Mouse (Mus musculus) thymus, adult 2 months (tissue): ENCODE measurements at regions not wholly inside any gene's neighbourhood (a gene's known extent, or its start where the extent isn't known, plus 50 kb on each side); places are given as distances from the start of the nearest gene placed in this dataset.

ENCODE experiments used
- DNase-seq: peaks from one replicate; pipeline ENCODE4 v3.0.0; 2021
- H3K27ac ChIP-seq: fragments of 200-500 bp; 2 replicates; pipeline ENCODE4 v1.5.1; 2012; ENCODE audit warnings: low read length, control low read depth; ENCODE audit not compliant: control insufficient read depth, insufficient read depth
- H3K27me3 ChIP-seq: fragments of 200-500 bp; 2 replicates; pipeline ENCODE4 v1.6.1; 2012; ENCODE audit warnings: mild to moderate bottlenecking, low read length, moderate library complexity, mixed read lengths; ENCODE audit not compliant: control insufficient read depth, insufficient read depth
- H3K36me3 ChIP-seq: fragments of 200-500 bp; 2 replicates; pipeline ENCODE4 v1.6.1; 2012; ENCODE audit warnings: mild to moderate bottlenecking, low read length, moderate library complexity; ENCODE audit not compliant: control insufficient read depth, insufficient read depth
- H3K4me1 ChIP-seq: fragments of 200-500 bp; replicated peaks from 2 replicates; pipeline ENCODE4 v1.6.1; 2012; ENCODE audit warnings: low read length; ENCODE audit not compliant: control insufficient read depth, insufficient read depth
- H3K4me3 ChIP-seq: fragments of 200-500 bp; 2 replicates; pipeline ENCODE4 v1.5.1; 2012; ENCODE audit warnings: mild to moderate bottlenecking, low read length, control low read depth, moderate library complexity; ENCODE audit not compliant: control insufficient read depth, insufficient read depth
- CTCF ChIP-seq: fragments of 200-500 bp; IDR thresholded peaks from 2 replicates; pipeline ENCODE4 v1.5.1; 2012; ENCODE audit warnings: mild to moderate bottlenecking, control low read depth, low read length, moderate library complexity, borderline replicate concordance; ENCODE audit not compliant: control insufficient read depth, poor library complexity, insufficient read depth; ENCODE audit errors: extremely low read depth
- POLR2A ChIP-seq: fragments of 200-500 bp; IDR thresholded peaks from 2 replicates; pipeline ENCODE4 v1.6.1; 2012; ENCODE audit warnings: mild to moderate bottlenecking, low read length, control low read depth, moderate library complexity; ENCODE audit not compliant: control insufficient read depth, poor library complexity, insufficient read depth; ENCODE audit errors: extremely low read depth
- WGBS: fragments of 180-500 bp; shearing (Covaris S2); methylation state at CpG from one replicate; pipeline ENCODE4 v1.1.7; 2018; 5-methylcytosine and 5-hydroxymethylcytosine counted together

DNA sequence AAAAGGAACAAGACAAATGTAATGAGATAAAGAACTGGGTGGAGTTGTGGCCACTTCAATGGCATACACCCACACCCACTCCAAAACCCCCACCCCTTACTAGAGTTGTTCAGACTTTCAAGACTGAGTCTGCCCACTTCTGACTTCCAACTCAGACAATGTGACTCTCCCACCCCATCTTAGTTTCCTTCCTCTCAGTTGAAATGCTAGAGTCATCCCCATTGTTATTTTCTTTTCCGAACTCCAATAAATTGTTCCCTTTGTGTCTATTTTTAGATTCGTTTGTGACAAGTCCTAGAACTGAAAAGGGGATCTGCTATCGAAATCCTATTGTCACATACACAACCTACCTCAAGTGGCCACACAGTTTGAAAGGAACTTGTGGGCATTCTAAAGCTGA is 200.7 kb upstream of the Bmp2 start:
- DNase-seq, result no peak
- TF ChIP-seq POLR2A (no peak), CTCF (no peak)

DNA sequence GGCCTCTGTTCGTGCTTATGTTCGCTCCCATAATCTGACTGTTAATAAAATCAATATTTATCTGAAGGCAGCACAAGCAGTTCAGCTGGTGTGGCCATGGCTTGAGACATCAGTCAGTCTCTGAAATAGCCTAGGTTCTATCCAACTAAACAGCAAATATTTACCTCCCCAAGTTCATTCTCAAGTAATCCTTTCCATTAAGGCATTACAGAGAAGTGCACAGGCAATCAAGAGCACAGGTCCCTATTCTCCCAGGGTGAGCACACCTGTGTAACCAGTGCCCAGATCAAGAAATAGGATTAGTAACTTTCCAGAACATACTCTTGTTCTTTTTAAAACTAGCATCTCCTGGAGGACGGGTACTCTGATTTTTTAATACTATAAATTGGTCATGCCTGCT is 199.2 kb upstream of the Bmp2 start:
- 95% methylated on average over 3 of the region's 3 CpGs for WGBS
- no peaks in the 10 kb centered on the region for H3K36me3 ChIP-seq
- H3K4me1 ChIP-seq, result no peaks in the 10 kb centered on the region
- no peaks in the 10 kb centered on the region for H3K27me3 ChIP-seq
- no peak overlapping the region for H3K27ac ChIP-seq
- DNase-seq, result no peak
- H3K4me3 ChIP-seq, result no peak overlapping the region
- no peak for TF ChIP-seq POLR2A
- TF ChIP-seq CTCF, result no peak

More for the DNA sequence above, 200.7 kb upstream of the Bmp2 start:
- no peak overlapping the region for H3K4me3 ChIP-seq
- H3K36me3 ChIP-seq, result no peaks in the 10 kb centered on the region
- no peaks in the 10 kb centered on the region for H3K4me1 ChIP-seq
- H3K27me3 ChIP-seq, result no peaks in the 10 kb centered on the region
- WGBS, result 62% methylated on average over 3 of the region's 3 CpGs
- H3K27ac ChIP-seq, result no peak overlapping the region

DNA sequence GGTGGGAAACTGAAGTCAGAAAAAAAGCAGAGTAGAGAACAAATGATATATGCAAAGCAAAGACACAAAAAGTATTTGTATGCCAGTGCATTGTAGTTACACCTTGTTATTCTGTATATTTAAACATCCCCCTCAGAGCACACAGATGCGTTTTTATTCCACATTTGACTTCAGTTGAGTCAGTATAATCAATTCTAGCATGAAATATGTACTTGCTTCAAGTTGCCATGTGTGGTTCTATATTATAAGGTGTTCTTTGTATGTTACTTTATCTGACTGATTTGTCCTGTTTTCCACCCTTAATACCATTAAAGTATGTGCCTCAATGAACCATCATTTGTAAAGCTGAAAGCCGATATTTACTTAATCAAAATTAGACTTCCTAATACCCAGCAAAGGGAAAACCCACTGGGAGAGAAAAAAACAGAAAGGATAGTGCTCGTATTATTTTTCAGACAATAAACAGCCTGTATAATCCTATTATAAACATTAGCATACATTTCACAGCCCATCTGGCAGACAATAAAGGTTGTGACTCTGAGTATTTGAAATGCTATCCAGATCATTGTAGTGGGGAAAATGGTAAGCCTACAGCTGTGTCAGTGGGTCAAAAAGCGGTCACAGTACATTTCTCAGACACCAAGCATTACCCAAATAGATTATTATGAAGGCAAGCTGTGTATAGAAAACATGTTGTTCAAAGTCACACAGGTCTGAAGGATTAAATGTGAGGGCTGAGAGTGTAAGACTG is 189.1 kb upstream of the Bmp2 start:
- TF ChIP-seq POLR2A, result no peak
- TF ChIP-seq CTCF, result no peak
- WGBS, result 85% methylated on average over 4 of the region's 4 CpGs
- H3K36me3 ChIP-seq, result no peaks in the 10 kb centered on the region
- H3K27me3 ChIP-seq, result no peaks in the 10 kb centered on the region
- DNase-seq, result no peak
- H3K27ac ChIP-seq, result no peak overlapping the region
- H3K4me1 ChIP-seq, result no peaks in the 10 kb centered on the region
- no peak overlapping the region for H3K4me3 ChIP-seq

DNA sequence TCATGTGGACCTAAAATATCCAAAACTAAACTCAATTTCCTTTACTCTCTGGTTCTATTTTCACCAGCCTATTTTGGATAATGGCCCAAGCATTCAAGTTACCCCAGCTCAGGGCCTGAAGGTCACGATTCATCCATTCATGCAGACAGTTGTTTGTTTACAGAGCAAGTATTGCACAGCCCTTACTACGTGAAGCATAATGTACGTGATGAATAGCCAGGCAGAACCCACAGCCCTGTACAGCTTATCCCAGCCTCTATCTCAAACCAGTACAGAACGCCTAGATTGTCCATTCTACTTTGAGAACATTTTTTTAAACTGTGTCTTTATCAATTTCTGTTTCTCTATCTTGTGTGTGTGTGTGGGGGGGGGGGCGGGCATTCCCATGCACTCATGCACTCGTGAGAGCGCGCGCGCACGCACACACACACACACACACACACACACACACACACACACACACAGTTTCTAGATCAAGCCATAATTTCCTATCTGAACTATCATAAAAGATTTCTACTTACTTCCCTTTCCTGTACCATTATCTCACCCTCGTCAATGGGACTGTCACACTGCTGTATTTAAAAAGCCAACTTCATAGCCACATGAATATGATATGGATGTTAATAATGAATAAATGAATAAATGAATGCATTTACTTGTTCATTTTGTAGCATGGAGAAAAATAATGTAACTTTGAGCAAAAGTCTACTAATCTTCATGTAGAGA is 180.3 kb upstream of the Bmp2 start:
- H3K4me1 ChIP-seq, result no peaks in the 10 kb centered on the region
- H3K27ac ChIP-seq, result no peak overlapping the region
- no peaks in the 10 kb centered on the region for H3K27me3 ChIP-seq
- no peak overlapping the region for H3K4me3 ChIP-seq
- 82% methylated on average over 12 of the region's 12 CpGs for WGBS
- DNase-seq, result no peak
- TF ChIP-seq POLR2A, result no peak
- no peak for TF ChIP-seq CTCF
- no peaks in the 10 kb centered on the region for H3K36me3 ChIP-seq

DNA sequence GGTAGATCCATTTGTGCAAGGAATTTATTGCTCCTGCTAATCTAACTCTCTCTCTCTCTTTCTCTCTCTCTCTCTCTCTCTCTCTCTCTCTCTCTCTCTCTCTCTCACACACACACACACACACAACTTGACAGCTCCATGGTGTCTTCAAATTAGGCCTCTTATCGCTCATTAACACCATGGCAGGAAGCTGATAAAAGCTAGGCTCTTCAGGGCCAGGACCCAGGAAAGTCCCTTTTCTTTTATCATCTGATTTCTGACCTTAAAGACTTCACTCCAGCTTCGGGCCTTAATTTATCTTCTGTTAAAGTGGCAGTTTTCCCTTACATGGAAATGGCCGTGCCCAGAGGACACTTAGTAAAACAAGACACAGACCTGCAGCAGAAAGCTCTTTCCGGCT is 178.4 kb upstream of the Bmp2 start:
- Histone ChIP-seq H3K4me3 (no peak overlapping the region), H3K27ac (no peak overlapping the region), H3K4me1 (no peaks in the 10 kb centered on the region), H3K27me3 (no peaks in the 10 kb centered on the region), H3K36me3 (no peaks in the 10 kb centered on the region)
- no peak for DNase-seq
- no peak for TF ChIP-seq CTCF
- no peak for TF ChIP-seq POLR2A
- 87% methylated on average over 4 of the region's 4 CpGs for WGBS

DNA sequence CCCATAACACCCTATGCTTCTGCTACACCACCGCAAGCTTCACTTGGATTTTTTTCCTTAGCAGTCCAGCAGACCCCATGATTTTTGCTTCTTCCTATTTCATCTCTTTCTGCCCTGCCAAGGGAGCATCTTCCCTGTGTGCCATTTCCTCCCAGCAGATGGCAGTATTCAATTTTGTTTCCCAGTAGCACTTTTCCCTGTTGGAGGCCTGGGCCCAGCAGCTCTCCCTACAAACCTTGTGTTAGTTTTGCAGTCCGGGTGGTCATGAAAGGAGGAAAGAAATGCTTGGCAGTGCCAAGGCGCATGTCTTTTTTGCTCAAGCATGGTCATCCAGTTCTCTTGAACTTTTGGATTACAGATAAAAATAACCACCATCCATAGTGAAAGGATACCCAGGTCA is 170.9 kb upstream of the Bmp2 start:
- no peak for DNase-seq
- H3K36me3 ChIP-seq, result no peaks in the 10 kb centered on the region
- H3K4me3 ChIP-seq, result no peak overlapping the region
- no peak overlapping the region for H3K27ac ChIP-seq
- TF ChIP-seq POLR2A, result no peak
- no peak for TF ChIP-seq CTCF
- H3K4me1 ChIP-seq, result no peaks in the 10 kb centered on the region
- WGBS, result 87% methylated on average over 3 of the region's 3 CpGs
- H3K27me3 ChIP-seq, result no peaks in the 10 kb centered on the region
